Mouse (Mus musculus) kidney, adult 18-20 months (tissue): Measurements from ENCODE around the gene Rest.

Experiments
- DNase-seq: peaks from one replicate; pipeline ENCODE4 v3.0.0; 2021

Gene Rest

DNA sequence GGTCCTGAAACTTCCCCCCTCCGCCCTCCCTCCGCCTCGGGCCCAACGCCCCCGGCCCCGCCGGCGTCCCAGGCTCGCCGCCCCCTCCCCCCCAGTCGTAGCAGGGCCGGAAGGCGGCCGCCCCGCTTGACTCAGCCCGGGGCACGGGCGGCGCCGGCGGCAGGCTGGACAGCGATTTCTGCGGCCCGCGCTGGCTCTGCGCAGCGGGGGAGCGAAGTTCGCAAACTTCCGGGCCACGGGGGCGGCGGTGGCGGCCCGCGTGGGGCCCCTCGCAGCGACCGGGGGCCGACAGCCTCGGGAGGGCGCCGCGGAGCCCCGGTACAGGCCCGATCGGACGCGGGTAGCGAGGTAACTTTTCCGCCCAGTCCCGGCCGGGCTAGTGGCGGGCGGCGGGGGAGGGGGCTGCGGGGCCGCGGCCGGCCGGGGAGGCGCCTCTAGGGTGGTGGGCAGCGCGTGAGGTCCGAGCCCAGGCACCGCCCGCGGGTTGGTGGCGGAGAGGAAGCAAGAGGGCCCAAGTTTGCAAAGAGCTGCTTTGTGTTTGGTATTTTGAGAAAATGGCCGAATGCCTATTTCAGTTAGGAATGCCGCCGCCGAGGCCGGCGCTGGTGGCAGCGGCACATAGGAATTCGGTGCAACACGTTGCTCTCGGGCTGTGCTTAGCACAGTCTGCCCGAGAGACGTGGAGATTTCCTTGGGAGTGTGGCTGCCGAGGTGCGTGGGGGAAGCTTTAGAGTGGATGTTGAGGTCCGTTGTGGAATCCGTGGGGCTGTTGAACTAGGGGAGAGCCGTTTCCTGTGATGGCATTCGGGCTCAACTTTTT, 985 bp downstream of the Rest start:
- DNase-seq: peak; percentile 76

DNA sequence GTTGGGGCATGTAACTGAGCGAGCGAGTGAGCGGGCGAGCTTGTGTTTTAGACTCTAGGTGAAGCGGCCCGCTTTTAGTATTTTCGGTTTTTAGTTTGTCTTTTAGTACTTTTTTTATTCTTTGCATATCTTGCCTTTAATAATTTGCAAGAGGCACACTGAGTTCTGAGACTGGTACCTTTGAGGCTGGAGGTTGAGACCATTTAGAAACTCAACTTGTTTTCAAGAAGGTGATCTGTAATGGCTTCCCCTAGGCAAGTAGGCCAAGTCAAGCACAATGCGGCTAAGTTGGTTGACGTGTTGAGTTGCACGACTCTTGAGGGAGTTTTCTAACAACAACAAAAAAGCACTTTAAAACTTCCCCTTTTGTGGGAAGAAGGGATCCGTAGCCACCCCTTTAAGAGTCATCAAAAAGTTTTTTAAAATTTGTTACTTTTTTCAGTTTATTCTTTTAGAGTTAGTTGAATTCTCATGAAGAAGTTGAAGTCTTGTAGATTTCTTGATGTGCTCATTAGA, 1.7 kb downstream of the Rest start:
- no peak for DNase-seq

DNA sequence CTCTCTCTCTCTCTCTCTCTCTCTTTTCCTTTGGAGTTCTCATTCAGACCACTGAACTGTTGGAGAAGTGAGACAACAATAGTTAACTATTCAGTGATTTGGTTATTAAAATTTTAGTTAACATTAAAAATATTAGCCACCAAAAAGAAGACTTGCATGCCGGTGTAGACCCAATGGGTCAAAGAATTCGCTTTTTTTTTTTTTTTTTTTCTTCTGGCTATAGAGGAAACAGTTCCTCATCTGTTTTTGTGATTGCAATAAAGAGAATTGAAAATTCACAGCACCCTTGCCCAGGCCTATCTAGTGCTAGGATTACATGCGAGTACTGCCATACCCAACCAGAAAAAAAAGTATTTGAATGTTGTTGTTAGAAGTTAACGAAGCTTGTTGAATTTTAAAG, 2.1 kb downstream of the Rest start:
- no peak for DNase-seq

DNA sequence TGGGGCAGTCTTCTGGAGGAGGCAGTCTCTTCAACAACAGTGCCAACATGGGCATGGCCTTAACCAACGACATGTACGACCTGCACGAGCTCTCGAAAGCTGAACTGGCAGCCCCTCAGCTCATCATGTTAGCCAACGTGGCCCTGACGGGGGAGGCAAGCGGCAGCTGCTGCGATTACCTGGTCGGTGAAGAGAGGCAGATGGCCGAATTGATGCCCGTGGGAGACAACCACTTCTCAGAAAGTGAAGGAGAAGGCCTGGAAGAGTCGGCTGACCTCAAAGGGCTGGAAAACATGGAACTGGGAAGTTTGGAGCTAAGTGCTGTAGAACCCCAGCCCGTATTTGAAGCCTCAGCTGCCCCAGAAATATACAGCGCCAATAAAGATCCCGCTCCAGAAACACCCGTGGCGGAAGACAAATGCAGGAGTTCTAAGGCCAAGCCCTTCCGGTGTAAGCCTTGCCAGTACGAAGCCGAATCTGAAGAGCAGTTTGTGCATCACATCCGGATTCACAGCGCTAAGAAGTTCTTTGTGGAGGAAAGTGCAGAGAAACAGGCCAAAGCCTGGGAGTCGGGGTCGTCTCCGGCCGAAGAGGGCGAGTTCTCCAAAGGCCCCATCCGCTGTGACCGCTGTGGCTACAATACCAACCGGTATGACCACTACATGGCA, 2.8 kb downstream of the Rest start:
- no peak for DNase-seq

DNA sequence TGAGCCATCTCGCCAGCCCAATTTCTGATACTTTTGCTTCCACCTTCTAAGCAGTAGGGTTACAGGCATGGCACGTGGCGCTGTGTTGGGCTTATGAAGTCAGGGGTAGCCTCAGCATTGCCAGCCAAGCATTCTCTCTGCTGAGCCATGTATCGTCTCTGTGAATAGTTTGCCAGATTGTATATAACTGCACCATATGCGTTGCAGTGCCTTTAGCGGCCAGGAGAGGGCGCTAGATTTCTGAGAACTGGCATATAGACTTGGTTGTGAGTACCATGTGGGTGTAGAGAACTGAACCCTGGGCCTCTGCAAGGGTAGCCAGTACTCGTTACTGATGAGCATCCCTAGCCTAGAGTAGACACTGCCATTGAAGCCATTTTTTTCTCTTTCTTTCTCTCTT, 4.1 kb downstream of the Rest start:
- no peak for DNase-seq

DNA sequence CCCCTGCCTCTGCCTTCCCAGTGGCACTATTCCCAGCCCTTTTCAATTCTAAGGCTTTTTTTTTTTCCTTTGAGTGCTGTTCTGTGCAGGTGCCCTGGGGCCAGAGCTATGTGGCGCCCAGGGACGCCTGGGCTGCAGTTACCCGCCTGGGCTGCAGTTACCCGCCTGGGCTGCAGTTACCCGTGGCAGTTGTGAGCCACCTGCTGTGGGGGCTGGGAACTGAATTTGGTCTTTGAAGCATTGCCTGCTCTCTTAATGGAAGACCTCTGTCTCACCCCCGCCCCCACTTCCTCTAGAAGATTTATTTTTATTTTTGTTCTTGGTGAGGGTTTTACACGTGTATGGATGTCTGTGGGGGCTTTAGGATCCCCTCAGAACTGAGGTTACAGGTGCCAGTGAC, 7.9 kb downstream of the Rest start:
- DNase-seq: no peak

DNA sequence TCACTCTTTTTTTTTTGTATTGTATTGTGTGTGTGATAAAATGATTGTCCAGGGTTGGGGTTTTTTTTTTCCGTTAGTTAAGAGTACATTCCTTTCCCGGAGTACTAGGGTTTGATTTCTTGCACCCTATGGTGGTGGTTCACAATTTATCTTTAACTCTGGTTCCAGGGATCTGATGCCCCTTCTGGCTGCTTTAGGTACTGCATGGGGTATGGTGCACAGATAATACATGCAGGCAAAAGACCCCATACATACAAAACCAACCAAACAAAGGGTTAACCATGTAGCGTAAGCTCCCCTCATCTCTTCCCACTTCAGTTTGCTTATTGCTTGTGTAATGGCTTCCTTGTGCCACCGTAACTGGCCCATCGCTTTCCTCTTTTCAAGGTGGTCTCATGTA, 10.7 kb downstream of the Rest start:
- DNase-seq: peak; percentile 40

DNA sequence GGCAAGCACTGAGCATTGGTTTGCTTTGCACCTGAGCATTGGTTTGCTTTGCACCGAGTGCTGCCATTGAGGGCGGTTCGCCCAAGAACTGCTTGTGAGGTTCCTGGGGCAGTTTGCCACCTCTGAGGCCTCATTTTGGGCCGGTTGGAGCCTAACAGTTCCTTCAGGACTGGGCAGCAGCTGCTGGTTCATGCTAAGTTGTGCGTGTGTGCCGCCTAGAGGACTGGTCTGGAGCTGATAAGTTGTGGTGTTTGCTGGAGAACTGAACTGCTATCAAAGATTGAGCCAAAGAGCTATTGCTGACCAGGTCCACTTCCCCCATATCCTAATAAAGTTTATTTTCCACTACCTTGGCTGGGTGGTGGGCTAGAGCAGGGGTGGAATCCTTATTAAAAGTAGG, 11.9 kb downstream of the Rest start:
- no peak for DNase-seq

DNA sequence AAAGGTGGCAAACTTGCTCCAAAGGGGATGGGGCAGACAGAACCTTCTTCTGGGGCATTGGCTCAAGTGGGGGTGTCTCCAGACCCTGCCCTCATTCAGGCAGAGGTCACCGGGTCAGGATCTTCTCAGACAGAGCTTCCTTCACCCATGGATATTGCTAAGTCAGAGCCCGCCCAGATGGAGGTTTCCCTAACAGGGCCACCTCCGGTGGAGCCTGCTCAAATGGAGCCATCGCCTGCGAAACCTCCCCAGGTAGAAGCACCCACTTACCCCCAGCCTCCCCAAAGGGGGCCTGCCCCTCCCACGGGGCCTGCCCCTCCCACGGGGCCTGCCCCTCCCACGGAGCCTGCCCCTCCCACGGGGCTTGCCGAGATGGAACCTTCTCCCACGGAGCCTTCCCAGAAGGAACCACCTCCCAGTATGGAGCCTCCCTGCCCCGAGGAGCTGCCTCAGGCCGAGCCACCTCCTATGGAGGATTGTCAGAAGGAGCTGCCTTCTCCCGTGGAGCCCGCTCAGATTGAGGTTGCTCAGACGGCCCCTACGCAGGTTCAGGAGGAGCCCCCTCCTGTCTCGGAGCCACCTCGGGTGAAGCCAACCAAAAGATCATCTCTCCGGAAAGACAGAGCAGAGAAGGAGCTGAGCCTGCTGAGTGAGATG, 16.4 kb downstream of the Rest start:
- no peak for DNase-seq

DNA sequence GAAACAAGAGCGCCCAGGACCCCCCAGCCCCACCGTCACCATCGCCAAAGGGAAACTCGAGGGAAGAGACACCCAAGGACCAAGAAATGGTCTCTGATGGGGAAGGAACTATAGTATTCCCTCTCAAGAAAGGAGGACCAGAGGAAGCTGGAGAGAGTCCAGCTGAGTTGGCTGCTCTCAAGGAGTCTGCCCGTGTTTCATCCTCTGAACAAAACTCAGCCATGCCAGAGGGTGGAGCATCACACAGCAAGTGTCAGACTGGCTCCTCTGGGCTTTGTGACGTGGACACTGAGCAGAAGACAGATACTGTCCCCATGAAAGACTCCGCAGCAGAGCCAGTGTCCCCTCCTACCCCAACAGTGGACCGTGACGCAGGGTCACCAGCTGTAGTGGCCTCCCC, 17.0 kb downstream of the Rest start:
- no peak for DNase-seq

DNA sequence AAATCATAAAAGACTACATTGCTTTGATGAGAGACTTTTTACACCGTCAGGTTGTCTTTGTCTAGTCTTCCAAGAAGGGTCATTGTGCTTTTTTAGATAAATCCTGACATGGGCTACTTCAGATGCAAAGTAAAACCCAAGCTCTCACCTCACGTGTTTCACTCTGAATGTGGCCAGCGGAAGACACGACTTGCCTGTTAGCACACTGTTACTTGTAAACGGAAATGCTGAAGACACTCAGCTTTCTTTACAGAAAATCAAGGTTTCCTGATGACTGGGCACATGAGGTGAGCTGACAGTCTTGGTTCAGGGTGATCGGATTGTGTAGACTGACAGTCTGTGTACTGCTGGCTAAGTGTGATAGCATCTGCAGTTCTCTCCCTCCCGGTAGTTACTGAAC, 20.4 kb downstream of the Rest start:
- DNase-seq: no peak

DNA sequence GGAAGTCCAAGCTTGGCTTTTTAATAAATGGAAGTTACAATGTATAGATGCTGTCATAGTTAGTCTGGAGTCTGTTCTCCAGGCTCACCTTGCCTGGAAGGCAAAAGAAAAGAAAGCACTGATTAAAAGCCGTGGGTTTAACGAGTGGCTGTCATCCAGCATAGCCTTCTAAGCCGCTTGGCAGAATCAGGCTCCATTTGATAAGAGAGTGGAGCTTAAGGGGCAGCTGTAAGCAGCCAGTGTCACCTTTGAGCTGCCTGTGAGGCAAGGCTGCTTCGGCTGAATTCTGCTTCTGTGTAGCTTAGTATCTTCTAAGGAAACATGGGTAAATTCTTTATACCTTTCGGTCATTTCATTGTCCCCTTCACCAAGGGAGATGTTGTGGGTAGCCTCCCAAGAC, 21.6 kb downstream of the Rest start:
- no peak for DNase-seq

DNA sequence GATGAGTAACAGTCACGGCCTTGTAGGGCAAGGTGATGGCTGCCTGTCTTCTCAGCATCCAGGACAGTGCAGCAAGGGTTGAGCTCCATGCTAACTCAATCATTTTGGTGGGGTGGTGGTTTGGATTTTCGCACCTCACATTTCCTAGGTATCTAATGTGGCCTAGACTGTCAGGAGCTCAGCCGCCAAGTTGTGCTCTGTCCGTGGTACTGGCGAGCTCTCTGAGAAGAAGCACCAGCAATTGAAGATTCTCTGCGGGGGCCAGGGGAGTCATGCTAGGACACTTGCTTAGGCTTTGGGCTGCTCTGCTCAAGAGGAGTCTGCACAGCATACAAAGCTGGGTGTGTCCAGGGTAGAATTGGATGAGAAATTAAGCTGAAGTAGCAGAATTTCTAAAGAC, 22.6 kb downstream of the Rest start:
- no peak for DNase-seq

DNA sequence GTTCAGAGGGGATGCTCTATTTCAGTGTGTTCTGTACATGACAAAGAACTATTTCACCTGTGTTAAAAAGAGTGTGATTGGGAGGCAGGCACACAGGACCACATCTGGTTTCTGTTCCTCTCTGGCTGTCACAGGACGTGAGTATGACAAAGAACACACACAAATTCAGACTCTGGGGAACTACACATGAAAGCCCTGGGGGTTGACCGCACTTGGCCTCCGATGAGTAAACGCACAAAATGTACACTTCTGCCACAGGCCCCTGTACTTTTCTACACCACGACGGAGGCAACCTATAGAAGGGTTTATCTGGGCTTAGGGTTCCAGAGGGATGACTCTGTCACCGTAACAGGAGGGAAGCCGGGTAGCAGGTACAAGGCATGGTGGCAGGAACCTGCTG, 24.4 kb downstream of the Rest start:
- DNase-seq: no peak

DNA sequence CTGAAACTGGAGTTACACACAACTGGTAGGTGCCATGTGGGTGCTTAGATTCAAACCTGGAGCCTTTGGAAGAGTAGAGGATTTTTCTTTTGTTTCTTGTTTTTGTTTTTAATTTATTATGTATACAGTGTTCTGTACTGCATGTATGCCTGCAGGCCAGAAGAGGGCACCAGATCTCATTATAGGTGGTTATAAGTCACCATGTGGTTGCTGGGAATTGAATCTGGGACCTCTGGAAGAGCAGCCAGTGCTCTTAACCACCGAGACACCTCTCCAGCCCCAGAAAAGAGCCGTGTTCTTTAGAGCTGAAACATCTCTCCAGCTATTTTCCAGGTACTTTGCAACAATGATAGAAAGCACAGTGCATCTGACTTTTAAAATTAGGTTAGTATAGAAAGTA, 25.3 kb downstream of the Rest start:
- no peak for DNase-seq

DNA sequence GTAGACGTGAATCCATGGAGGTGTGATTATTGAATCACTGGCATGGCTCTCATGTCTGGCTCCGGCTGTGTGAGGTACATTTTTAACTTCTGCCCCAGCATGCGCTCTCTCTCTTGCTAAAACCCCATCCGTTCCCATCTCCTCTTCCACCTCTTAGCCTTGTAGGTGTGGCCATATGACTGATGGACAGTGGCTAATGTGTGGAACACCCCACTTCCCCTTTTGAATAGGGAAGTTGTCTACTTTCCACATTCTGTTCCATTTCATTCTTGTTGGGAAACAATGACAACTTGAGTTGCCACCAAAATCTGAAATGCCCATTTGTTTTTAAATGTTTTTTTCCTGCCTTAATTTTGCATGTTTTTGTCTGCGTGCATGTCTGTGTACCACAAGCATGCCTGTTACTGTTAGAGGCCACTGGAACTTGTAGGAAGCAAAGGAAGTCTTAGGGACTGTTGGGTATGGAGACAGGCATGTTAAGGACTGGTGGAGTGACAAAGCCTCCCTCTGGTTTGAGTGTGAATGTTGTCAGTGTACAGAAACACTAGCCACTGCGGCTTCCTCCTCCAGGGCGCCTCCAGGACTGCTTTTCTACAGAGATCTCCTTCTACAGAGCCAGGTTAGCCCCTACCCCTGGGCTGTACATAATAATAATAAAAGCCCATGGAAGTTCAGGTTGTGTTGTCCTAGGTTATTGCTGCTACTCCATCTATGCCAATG, 27.7 kb downstream of the Rest start:
- no peak for DNase-seq

DNA sequence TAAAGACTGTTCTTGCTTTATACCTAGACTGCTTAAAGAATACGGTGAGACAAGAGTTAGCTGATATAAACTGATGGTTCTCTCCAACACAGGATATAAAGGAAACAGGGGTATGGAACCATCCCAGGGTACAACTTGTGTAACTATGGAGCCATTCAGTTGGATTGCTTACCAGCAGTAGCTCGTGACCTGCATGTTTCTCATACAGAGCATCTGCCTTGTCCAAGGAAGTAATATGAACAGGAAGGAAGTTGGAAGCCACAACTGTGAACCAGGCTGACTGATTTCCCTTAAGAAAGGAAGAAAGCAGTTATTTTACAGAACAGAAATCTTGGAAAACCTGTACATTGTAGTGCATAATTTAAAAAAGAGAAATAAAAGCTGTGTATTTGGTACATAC, 34.2 kb downstream of the Rest start:
- DNase-seq: no peak

DNA sequence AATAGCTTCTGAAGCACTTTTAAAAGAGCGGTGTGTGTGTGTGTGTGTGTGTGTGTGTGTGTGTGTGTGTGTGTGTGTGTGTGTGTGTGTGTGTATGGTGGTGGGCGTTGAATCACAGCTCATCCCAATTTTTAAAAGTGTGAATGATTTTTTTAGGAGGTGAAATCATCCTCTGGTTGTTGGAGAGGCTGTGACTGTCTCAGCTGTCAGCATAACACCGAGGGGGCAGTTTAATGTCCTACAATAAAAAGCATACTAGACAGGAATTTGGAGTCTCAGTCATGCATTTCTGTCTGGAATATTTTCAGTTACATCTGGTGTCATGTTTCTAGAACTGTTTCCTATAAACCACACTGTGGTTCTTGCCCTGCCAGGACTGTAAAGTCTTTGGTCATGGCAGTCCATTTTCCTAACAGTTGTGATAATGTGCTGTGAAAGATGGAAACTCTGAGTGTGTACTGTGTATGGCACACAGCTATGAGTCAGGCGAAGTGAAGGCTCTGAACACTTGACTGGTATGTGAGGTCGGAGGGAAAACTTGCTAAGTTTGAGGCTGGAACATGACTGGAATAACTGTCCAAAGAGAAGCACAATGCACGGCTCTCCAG, 36.1 kb downstream of the Rest start:
- DNase-seq: no peak

DNA sequence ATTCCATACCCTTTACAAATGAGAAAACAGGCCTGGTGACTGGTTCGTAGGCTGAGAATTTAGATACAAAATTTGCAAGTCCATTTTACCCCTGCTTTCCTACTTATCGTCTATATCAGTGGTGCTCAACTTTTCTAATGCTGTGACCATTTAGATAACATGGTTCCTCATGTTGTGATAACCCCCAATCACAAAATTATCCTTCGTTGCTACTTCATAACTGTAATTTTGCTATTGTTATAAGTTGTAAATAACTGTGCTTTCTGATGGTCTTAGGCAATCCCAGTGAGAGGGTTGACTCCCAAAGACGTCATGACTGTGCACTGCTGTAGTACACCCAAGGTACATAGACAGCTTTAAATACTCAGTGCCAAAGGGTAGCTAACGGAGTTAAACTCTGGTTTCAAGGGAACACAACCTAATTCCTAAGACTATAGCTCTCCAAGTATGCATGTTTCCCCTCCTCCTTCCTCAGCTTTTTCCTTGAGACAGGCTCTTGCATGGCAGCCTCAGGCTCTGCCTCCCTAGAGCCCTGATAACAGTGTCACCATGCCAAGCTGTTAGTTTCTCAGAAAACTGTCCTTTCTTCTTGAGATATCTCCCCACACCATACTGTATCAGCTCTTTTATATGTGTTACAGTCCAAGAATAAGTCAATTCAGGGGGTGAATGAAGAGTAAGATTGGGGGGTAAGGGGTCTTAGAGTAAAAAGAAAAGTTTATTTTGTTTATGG, 42.7 kb downstream of the Rest start:
- no peak for DNase-seq

DNA sequence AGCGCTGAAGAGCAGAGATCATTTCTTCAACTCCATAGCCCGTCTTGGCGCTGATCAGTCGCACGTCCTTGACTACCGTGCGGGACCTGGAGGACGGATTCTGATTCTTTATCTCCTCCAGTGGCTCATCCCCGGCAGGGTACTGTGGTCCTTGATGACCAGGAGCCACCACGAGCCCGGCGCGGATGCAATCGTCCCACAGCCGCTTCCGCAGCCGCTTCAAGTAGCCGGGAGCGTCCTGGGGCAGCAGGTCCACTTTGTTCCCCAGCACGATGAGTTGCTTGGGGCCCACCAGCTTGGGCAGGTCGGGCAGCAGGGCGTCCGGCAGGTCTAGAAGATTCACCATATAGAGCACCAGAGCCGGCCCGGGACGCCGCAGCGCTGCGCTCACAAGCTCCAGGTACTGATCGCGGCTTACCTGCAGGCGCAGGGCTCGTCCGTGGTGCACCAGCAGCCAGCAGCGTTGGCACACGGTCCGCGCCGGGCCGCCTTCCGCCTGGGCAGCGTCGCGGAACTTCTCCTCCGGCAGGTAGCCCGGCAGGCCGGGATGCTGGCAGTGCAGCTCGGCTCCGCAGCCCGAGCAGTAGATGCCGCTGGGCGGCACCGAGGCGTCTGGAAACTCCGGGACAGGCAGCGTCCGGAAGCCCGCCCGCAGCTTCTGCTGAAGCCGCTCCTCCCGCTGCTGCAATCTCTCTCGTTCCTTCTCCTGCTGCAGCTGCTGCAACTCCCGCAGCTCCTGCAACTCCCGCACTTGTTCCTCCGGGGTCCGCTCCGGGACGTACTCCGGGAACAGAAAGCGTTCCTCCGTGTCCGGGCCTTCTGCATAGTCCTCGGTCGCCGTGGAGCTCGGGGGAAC, 44.0 kb downstream of the Rest start:
- DNase-seq: no peak
